Mouse (Mus musculus) forebrain, embryonic 10.5 days (tissue): ENCODE data around the gene Socs3. TPM values are rescaled to one million over a fixed set of nuclear protein-coding genes. Genes with fewer than 3 reads are reported as not detected.

Source experiments
- DNase-seq: peaks from one replicate; pipeline ENCODE4 v3.0.0-alpha.2; 2017; ENCODE audit warnings: low spot score; ENCODE audit errors: extremely low spot score
- H3K27ac ChIP-seq: fragments of 300-500 bp; sonication (generic); 2 replicates; pipeline ENCODE4 v1.5.1; 2016; ENCODE audit warnings: mild to moderate bottlenecking
- H3K27me3 ChIP-seq: fragments of 300-500 bp; sonication (generic); 2 replicates; pipeline ENCODE4 v1.6.1; 2016; ENCODE audit warnings: mild to moderate bottlenecking; ENCODE audit not compliant: poor library complexity, severe bottlenecking
- H3K36me3 ChIP-seq: fragments of 300-500 bp; sonication (generic); replicated peaks from 2 replicates; pipeline ENCODE4 v1.6.1; 2016; ENCODE audit warnings: mild to moderate bottlenecking, moderate library complexity
- H3K4me1 ChIP-seq: fragments of 300-500 bp; sonication (generic); 2 replicates; pipeline ENCODE4 v1.6.1; 2016
- H3K4me3 ChIP-seq: fragments of 300-500 bp; sonication (generic); 2 replicates; pipeline ENCODE4 v1.5.1; 2016; ENCODE audit warnings: mild to moderate bottlenecking, moderate library complexity
- H3K9me3 ChIP-seq: fragments of 300-500 bp; sonication (generic); 2 replicates; pipeline ENCODE4 v1.6.1; 2016; ENCODE audit warnings: mild to moderate bottlenecking, moderate library complexity
- WGBS: fragments of 180-500 bp; shearing (Covaris S2); methylation state at CpG from one replicate; pipeline ENCODE4 v1.1.7; 2016; 5-methylcytosine and 5-hydroxymethylcytosine counted together
- polyA plus RNA-seq: library from polyadenylated mRNA; unstranded; fragments of >200 nt; fragmentation: Nextera tagmentation; extraction: Ambion mirVana; gene quantifications from 2 replicates; pipeline ENCODE4 v1.2.1, GENCODE M21; 2016

The Socs3 gene
- polyA plus RNA-seq, 1 experiment from 2014 or later: 13.6 TPM

DNA sequence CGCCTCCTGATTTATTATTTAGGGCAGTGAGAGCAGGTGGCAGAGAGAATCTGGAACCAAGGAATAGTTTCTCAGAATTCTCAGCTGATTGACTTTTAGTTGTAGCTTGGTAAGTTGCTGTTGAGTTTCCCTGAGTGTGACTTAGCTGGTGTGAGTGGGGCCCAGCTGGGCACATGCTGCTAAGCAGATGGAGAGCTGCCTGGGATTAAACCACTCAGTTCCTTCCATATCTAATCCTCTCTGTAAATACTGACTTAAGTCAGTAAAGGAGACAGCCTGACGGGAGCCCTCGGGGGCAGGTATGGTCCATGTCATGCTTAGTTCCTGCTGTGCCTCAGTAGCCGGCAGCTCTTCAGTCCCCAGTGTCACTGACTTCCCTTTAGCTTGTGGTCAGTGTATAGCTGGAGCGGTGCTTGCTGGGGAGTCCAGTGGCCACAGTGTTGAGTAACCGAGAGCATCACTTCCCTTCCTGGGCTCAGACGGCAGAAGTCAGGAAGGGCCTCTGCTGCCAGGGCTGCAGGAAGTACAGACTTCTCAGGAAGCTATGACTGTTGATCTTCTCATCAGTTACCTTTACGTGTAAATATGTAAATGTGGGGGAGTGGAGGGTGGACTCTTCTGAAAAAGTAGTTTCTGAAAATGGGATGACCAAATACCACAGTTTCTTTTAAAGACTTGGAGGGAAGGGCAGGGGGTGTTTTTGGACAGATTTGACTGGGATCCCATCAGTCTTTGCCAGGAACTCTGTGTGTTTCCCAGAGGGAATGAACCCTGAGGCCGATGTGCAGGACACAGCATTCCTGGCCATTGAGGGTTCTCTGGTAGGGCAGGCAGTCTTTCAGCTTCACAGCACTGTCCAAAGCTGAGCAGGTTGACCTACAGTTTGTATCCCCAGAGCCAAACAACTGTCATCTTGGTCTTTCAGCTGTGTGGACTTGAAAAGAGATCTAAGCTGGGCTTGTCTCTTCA is 21.9 kb upstream of the Socs3 start:
- peaks cover 92% of the 10 kb centered on the region for H3K4me1 ChIP-seq
- WGBS: 59% methylated on average over 9 of the region's 9 CpGs
- 0 out of 2 replicates have a peak, but pooled peaks cover 4% of the 10 kb centered on the region for H3K36me3 ChIP-seq
- H3K4me3 ChIP-seq: no peak overlapping the region
- H3K27ac ChIP-seq: no peak overlapping the region
- no peak for DNase-seq
- H3K27me3 ChIP-seq: no peaks in the 10 kb centered on the region
- H3K9me3 ChIP-seq: no peaks in the 10 kb centered on the region

DNA sequence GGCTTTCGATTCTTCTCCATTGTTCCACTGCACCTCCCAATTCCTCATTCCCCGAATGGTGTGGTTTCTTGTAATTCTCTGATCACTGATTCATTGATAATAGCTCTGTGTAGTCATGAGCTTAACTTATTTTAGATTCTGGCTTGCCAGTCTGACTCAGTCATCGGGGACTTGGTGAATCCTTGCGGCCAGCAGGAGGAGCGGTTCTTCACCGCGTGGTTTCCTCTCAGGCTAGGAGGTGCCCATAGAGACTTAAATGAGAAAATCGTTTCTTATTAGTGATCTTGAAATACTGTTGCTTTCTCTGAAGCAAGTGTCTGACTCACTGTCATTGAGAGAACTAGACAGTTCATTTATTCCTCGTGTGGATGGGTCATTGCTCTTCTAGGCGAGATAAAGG is 20.1 kb upstream of the Socs3 start:
- Histone ChIP-seq H3K4me3 (no peak overlapping the region), H3K4me1 (peaks cover 89% of the 10 kb centered on the region), H3K27ac (no peak overlapping the region), H3K9me3 (no peaks in the 10 kb centered on the region), H3K27me3 (no peaks in the 10 kb centered on the region), H3K36me3 (no peaks in the 10 kb centered on the region)
- no peak for DNase-seq
- 63% methylated on average over 10 of the region's 10 CpGs for WGBS

DNA sequence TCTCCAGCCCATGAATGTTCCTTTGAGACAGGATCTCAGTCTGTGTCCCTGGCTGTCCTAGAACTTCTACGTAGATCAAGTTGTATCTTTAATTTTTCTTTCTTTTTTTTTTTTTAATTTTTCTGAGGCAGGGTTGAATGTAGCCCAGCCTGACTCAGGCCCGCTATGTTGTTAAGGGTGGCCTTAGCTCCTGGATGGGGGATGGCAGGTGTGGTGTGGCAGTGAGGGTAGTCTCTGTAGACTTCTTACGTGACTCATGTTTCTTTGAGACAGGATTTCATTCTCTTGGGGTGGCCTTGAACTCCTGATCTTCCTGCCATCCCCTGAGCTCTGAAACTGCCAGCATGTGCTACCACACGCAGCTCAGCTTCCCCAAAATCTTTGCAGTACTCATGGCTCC is 19.4 kb upstream of the Socs3 start:
- Histone ChIP-seq H3K27ac (no peak overlapping the region), H3K36me3 (no peaks in the 10 kb centered on the region), H3K27me3 (no peaks in the 10 kb centered on the region), H3K4me3 (no peak overlapping the region), H3K9me3 (no peaks in the 10 kb centered on the region), H3K4me1 (peaks cover 82% of the 10 kb centered on the region)
- WGBS: 93% methylated on average over 4 of the region's 4 CpGs
- no peak for DNase-seq

DNA sequence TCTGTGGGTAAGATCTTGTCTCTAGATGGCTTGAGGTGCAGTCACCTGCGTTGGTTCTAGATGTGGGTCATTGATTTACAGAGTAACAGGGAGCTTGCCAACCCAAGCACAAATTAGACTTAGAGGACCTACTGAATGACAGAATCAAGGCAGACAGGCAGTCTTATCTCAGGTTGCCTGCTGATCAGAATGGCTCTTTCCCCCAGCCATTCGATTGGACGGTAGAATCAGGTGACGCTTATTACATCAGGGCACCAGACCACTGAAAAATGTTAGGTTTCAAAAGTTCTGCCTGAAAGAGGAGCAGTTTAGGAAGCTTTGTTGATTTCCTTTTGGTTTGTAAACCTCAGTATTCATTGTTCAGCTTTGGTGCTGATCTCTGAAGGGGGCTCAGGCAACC is 18.1 kb upstream of the Socs3 start:
- Histone ChIP-seq H3K4me3 (peak overlapping the region; percentile 98), H3K27ac (no peak overlapping the region), H3K27me3 (no peaks in the 10 kb centered on the region), H3K36me3 (no peaks in the 10 kb centered on the region), H3K4me1 (peaks cover 70% of the 10 kb centered on the region), H3K9me3 (no peaks in the 10 kb centered on the region)
- DNase-seq: no peak
- 71% methylated on average over 4 of the region's 4 CpGs for WGBS

DNA sequence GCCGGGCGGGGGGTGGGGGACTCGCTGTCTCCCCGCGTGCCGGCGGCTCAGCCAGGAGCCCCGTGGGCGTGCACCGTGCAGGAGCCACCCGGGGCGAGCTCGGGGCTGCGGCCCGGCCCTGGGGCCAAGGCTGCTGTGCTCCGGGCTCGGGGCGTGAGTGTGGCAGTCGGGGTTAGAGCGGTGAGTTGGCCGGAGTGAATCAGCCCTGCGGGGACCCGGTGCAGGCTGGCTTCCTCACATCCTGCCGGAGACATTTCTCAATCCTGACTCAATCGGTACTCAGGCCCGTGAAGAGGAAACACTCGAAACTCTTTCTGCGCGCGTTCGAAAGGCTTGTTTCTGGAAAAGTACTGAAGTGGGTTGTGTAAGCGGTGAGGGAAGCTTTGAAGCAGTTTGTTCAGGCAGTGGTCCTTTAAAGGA is 17.2 kb upstream of the Socs3 start:
- no peaks in the 10 kb centered on the region for H3K36me3 ChIP-seq
- no peaks in the 10 kb centered on the region for H3K27me3 ChIP-seq
- peaks cover 61% of the 10 kb centered on the region for H3K4me1 ChIP-seq
- no peaks in the 10 kb centered on the region for H3K9me3 ChIP-seq
- peak overlapping the region; percentile 90 for H3K27ac ChIP-seq
- no peak for DNase-seq
- under 1% methylated on average over 31 of the region's 32 CpGs for WGBS
- peak overlapping the region; percentile 98 for H3K4me3 ChIP-seq

DNA sequence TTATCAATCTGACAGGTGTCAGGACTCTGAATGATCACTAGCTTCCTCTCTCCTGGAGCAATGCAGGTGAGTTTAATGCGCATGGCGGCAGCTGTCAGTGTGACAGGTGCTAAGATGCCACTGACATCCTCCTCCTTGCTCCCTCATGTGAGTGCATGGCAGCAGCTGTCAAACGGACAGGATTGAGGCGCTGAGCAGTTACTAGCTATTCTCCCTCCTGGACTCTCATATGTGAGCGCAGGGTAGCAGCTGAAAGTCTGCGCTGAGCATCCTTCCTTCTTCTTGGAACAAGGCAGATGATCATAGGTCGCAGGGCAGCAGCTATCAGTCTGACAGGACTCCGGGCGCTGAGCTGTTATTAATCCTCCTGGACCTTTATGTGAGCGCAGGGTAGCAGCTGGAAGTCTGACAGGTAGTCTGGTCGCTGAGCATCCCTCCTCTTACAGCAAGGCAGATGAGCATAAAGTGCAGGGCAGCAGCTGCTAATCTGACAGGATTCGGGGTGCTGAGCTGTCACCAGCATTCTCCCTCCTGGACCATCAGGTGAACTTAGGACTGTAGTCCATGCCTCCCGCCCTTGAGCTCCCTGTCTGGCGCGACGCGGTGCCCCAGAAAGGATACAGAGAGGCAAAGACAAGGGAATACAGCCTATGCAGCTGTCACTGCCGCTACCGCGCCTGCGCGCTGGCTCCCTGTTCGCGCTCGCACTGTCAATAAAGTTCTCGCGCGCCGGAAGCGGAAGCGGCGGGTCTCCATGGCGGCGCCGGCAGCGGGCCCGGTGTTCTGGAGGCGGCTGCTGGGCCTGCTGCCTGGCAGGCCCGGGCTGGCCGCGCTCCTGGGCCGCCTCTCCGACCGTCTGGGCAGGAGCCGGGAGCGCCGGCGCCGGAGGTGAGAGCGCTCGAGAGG is 16.5 kb upstream of the Socs3 start, which contains the start of gene Pgs1:
Gene Pgs1 (plus strand): TSS at position 167 of the 906 bp plus-strand sequence.
- Histone ChIP-seq H3K27ac (peak within 1 kb of the TSS; percentile 90), H3K4me3 (peak within 1 kb of the TSS; percentile 98), H3K9me3 (no peaks in the 10 kb centered on the region), H3K27me3 (no peaks in the 10 kb centered on the region), H3K4me1 (peaks cover 55% of the 10 kb centered on the region), H3K36me3 (no peaks in the 10 kb centered on the region)
- 7% methylated on average over 48 of the region's 51 CpGs for WGBS
- DNase-seq: peak; percentile 87

DNA sequence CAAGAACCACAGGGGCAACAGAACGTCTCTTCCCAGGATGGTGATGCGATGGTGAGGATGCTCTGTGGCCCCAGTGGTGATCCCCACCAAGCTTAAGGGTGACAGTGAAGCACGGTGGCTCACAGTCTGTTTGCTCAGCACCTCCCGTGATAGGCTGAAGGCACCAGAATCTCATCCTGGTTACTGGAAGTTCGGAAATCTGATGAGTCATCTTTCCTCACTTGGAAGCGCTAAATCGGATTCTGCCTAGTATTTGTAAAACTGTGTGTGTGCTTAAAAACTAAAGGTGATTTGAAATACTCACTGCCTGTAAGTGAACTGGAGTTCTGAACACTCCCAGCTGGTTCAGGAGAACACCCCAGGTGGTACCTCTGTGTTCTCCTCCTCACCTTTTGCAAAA is 13.9 kb upstream of the Socs3 start:
- no peak for DNase-seq
- Histone ChIP-seq H3K4me3 (no peak overlapping the region), H3K9me3 (no peaks in the 10 kb centered on the region), H3K27ac (no peak overlapping the region), H3K27me3 (peaks cover 8% of the 10 kb centered on the region), H3K4me1 (peaks cover 35% of the 10 kb centered on the region), H3K36me3 (no peaks in the 10 kb centered on the region)
- WGBS: 77% methylated on average over 7 of the region's 7 CpGs

DNA sequence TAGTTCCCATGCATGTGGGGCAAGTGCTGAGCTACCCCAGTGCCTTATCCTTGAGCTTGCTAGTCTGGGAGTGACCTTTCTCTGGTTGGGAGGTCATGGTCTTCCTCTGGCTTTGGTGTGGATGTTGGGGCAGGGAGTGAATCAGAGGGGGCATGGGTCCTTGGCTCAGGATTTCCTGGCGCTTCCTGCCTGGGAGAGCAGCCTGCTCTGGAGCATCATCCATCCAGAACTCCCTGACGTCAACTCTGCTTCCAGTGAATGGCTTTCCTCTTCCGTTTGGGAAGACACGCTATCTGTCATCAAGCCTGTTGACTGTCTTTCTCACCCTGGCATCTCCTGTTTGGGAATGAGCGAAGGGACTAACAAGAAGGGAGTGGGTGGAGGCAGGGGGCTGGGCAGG is 12.6 kb upstream of the Socs3 start:
- WGBS: 82% methylated on average over 5 of the region's 5 CpGs
- no peak for DNase-seq
- Histone ChIP-seq H3K36me3 (no peaks in the 10 kb centered on the region), H3K4me3 (no peak overlapping the region), H3K27ac (no peak overlapping the region), H3K27me3 (peaks cover 18% of the 10 kb centered on the region), H3K4me1 (peaks cover 30% of the 10 kb centered on the region), H3K9me3 (no peaks in the 10 kb centered on the region)

DNA sequence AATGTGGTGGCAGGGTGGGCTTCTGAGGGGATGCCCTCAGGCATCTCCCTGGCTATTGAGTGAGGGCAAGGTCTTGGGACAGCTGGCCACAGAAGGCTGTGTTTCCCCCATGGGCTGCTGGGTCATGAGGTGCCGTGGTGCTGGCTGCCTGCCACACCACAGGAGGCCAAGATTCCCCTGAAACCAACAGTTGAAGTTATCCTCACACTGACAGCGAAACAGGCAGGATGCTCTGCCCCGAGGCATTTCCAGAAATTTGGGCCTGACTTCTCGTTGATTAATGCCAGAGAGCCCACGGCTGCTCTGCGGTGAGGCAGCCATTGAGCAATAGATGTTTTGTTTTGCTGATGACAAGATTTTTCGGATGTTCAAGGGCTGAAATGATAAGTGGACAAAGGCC is 9.5 kb upstream of the Socs3 start:
- no peak overlapping the region for H3K4me3 ChIP-seq
- DNase-seq: no peak
- no peaks in the 10 kb centered on the region for H3K36me3 ChIP-seq
- peaks cover 38% of the 10 kb centered on the region for H3K27me3 ChIP-seq
- 67% methylated on average over 7 of the region's 7 CpGs for WGBS
- peaks cover 40% of the 10 kb centered on the region for H3K4me1 ChIP-seq
- H3K27ac ChIP-seq: no peak overlapping the region
- no peaks in the 10 kb centered on the region for H3K9me3 ChIP-seq

DNA sequence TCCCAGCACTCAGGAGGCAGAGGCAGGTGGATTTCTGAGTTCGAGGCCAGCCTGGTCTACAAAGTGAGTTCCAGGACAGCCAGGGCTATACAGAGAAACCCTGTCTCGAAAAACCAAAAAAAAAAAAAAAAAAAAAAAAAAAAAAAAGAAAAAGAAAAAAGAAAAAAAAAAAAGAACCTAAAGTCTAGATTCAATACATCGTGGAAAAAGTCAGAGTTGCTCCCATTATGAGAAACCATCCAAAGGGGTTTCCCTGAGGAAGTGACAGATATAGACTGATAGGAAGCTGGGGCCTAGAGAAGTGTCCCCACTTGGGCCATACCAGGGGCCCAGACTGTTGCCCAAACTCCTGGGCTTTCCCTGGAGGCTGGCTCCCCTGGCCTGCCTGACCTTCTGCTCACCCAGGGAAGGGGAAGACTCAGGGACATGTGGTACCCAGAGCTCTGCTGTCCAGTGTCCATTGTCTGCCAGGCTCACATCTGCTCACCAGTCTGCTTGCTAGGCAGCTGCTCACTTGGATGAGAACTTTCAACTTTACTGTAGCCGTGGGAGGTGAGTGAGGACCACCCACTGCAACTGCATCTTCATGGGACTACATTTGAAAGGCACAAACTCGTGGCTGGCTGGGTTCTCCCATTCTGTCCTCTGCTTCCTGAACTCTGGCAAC is 8.0 kb upstream of the Socs3 start:
- Histone ChIP-seq H3K4me3 (no peak overlapping the region), H3K27me3 (peaks cover 54% of the 10 kb centered on the region), H3K36me3 (no peaks in the 10 kb centered on the region), H3K9me3 (no peaks in the 10 kb centered on the region), H3K4me1 (peaks cover 55% of the 10 kb centered on the region), H3K27ac (peak overlapping the region; percentile 1; the same call in 1 of the 2 replicates)
- no peak for DNase-seq
- WGBS: 66% methylated on average over 4 of the region's 5 CpGs

DNA sequence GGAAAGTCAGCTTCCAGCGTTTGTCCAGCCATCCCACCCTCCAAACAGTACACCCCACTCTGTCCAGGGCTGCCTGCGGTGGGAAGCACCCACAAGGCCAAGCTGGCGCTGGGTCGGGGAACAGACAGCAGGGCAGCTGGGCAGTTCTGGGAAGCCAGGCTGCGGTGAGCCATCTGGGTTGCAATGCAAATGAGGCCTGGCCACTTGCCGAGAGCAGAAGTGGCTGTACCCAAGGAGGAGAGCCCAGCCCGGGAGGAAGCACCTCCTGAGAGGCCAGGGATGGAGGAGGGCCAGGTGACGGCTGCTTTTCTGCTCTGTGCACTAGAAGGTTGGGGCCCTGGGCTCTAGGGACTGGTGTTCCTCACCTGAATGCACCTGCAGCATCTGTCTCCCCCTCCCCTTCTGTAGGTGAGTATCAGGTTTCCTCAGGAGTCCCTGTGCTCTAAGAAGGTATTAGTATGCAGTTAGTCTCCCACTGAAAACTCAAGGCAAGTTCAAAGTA is 6.3 kb upstream of the Socs3 start:
- peaks cover 68% of the 10 kb centered on the region for H3K4me1 ChIP-seq
- DNase-seq: peak; percentile 47
- H3K4me3 ChIP-seq: peak overlapping the region; percentile 37
- H3K27me3 ChIP-seq: peaks cover 68% of the 10 kb centered on the region
- H3K27ac ChIP-seq: peak overlapping the region; percentile 92
- no peaks in the 10 kb centered on the region for H3K9me3 ChIP-seq
- no peaks in the 10 kb centered on the region for H3K36me3 ChIP-seq
- 4% methylated on average over 8 of the region's 8 CpGs for WGBS
